Mouse (Mus musculus) left cerebral cortex, adult 8-10 months (tissue): ENCODE results near the gene Gm960. TPM values are rescaled to one million over a fixed set of nuclear protein-coding genes. Genes with fewer than 3 reads are reported as not detected.

Experiments
- DNase-seq, 2 experiments: peaks; one replicate each; pipeline ENCODE4 v3.0.0; 2022; ENCODE audit warnings: low spot score in 2 of 2
- total RNA-seq, 4 experiments: library from RNA; stranded (reverse); gene quantifications; 2 replicates each; pipeline ENCODE4 v1.2.4; 2022

Gm960 gene
- 1 to 10 TPM; 1.4 to 4.5 (median 2.2) TPM for total RNA-seq

GRCm38 (mm10) chr19:4698205-4698677 is at the start of gene Gm960:
Gene Gm960, minus strand, starts transcription at chr19:4698668.
- peak; percentile 81 to 82 for DNase-seq

GRCm38 (mm10) chr19:4747631-4748312 is 49.3 kb upstream of the Gm960 start:
- DNase-seq = no peak

- DNase-seq = no peak
Measured at GRCm38 (mm10) chr19:4746611-4747010, 48.1 kb upstream of the Gm960 start.

- no peak for DNase-seq
Measured at GRCm38 (mm10) chr19:4745681-4746080, 47.2 kb upstream of the Gm960 start.

- DNase-seq = no peak
Measured at GRCm38 (mm10) chr19:4745057-4745456, 46.6 kb upstream of the Gm960 start.

GRCm38 (mm10) chr19:4744026-4744425 is 45.6 kb upstream of the Gm960 start:
- no peak for DNase-seq

GRCm38 (mm10) chr19:4743524-4743923 is 45.1 kb upstream of the Gm960 start:
- DNase-seq = no peak

GRCm38 (mm10) chr19:4742229-4742628 is 43.8 kb upstream of the Gm960 start:
- no peak for DNase-seq

- DNase-seq = no peak
Measured at GRCm38 (mm10) chr19:4741482-4741881, 43.0 kb upstream of the Gm960 start.

GRCm38 (mm10) chr19:4739762-4740161 is 41.3 kb upstream of the Gm960 start:
- DNase-seq = no peak

GRCm38 (mm10) chr19:4739053-4739452 is 40.6 kb upstream of the Gm960 start:
- DNase-seq = no peak

GRCm38 (mm10) chr19:4737866-4738265 is 39.4 kb upstream of the Gm960 start:
- no peak for DNase-seq

- DNase-seq = no peak
Measured at GRCm38 (mm10) chr19:4733052-4733451, 34.6 kb upstream of the Gm960 start.

GRCm38 (mm10) chr19:4729186-4729585 is 30.7 kb upstream of the Gm960 start:
- no peak for DNase-seq

- no peak for DNase-seq
Measured at GRCm38 (mm10) chr19:4720671-4721244, 22.3 kb upstream of the Gm960 start.

- no peak for DNase-seq
Measured at GRCm38 (mm10) chr19:4720112-4720511, 21.6 kb upstream of the Gm960 start.

GRCm38 (mm10) chr19:4719351-4719764 is 20.9 kb upstream of the Gm960 start:
- DNase-seq = no peak

- DNase-seq = no peak
Measured at GRCm38 (mm10) chr19:4718716-4719115, 20.2 kb upstream of the Gm960 start.

- no peak for DNase-seq
Measured at GRCm38 (mm10) chr19:4717281-4717680, 18.8 kb upstream of the Gm960 start.

GRCm38 (mm10) chr19:4716756-4717155 is 18.3 kb upstream of the Gm960 start:
- DNase-seq = no peak

GRCm38 (mm10) chr19:4713886-4714285 is 15.4 kb upstream of the Gm960 start:
- DNase-seq = no peak

- DNase-seq = no peak
Measured at GRCm38 (mm10) chr19:4712781-4713526, 14.5 kb upstream of the Gm960 start.
